Mouse (Mus musculus) thymus, postnatal 10 days (tissue): ENCODE measurements around the gene Cyth4.
A peak's percentile ranks its signal among the peaks of the same experiment; 100 is the strongest.

Experiments used
- DNase-seq, 2 experiments: peaks; one replicate each; pipeline ENCODE4 v3.0.0; 2021; ENCODE audit warnings: low spot score in 2 of 2

Cyth4 gene

DNA sequence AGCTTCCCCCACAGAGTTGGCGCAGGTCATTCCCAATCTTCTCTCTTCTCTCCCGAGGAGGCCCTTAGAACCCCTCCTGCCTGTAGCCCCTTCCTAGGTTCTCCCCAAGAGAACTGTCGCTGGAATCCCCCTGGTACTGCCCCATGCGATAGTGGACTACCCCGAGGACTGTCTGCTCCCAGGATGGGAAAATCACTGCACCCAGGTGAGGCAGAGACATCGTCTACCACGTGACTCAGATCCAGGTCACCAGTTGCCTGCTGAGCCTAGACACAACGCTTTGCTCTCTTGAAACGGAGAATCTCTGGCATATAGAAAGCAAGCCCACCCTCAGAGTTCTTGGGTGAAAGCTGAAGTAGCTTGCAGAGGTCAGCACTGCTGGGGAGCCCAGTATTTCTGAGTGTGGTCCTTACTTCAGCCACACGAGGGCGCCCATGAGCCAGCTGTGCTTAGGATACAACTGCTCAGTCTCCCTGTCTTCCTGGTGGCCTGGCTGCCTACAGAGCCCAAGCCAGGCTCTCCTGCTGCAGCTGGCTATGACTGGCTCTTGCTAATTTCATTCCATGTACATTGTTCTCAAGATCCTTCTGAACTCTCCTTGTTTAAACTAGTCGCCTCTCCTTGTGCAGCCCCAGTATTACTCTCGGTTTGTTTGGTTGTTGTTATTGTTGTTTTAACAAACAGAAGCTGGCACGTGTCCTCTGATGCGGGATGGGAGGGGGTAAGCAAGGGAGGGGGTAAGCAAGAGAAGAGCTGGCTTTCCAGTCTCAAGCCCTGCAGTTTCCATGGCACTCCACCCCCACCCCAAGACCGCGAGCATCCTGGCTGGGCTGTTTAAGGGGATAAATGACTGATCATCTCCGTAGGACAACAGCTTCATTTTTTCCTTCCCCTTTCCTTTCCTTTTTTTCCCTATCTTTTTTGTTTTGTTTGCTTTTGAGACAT lies 9.5 kb upstream of the Cyth4 start:
- peak; percentile 67 to 85 for DNase-seq

DNA sequence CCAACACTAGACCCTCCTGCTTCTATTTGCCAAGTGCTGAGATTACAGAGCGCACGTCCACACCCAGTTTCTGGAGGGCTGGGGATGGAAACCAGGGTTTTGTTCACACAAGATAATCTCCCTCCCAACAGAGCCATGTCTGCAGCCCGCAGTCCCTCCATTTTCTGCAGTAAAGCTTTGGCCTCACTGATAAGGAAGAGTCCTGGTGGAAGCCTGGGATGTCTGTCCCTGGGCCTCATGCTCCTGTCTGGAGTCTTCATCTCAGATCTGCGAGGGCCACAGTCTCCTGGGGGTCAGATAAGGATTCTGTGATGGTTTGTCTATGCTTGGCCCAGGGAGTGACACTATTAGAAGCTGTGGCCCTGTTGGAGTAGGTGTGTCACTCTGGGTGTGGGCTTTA lies 8.8 kb upstream of the Cyth4 start:
- DNase-seq: no peak

DNA sequence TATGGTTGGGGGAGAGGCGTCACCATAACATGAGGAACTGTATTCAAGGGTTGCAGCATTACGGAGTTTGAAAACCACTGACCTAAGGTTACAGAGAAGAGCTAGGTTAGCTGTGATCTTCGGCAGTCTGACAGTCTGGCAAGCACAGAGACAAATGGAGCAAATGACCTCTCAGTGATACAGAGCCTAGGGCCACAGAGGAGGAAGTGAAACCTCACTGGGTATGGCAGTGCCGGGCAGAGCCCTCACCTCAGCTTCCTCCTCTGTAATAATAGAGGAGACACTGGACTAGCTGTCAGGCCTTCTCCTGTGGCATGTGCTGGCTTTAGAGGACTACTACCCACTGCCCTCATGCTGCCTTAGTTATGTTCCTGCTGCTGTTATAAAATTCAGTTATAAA lies 7.9 kb upstream of the Cyth4 start:
- no peak for DNase-seq

DNA sequence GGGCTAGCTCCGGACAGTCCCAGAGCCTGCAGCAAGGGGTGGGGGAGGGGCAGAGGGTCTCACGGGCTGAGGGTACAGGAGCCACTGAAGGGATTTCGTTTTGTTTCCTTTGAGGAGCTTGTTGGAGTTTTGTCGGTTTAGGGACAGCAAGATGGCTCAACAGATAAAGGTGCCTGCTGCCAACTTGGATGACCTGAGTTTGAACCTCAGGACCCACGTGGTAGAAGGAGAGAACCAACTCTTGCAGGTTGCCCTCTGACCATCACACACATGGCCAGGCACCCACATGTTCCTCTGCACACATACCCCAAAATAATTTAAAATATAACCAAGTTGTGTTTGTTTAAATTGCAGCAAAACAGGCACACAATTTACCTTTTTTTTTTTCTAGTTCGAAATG lies 6.9 kb upstream of the Cyth4 start:
- no peak for DNase-seq

DNA sequence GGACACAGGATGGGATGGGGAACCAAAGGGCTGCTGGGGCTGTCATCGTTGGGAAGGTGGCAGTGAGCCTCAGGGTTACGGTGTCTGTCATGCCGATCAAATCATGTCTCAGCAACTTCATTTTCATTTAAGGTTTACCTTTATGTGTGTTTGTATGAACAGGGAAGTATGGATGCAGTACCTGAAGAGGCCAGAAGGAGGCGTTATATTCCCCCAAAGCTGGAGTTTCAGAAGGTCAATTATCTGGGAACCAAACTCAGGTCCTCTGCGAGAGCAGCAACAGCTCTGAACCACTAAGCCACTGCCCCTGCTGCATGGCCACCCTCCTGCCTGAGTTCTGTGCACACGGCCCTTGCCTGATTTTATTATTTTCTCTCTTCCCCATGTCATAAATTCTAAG lies 6.1 kb upstream of the Cyth4 start:
- DNase-seq: no peak

DNA sequence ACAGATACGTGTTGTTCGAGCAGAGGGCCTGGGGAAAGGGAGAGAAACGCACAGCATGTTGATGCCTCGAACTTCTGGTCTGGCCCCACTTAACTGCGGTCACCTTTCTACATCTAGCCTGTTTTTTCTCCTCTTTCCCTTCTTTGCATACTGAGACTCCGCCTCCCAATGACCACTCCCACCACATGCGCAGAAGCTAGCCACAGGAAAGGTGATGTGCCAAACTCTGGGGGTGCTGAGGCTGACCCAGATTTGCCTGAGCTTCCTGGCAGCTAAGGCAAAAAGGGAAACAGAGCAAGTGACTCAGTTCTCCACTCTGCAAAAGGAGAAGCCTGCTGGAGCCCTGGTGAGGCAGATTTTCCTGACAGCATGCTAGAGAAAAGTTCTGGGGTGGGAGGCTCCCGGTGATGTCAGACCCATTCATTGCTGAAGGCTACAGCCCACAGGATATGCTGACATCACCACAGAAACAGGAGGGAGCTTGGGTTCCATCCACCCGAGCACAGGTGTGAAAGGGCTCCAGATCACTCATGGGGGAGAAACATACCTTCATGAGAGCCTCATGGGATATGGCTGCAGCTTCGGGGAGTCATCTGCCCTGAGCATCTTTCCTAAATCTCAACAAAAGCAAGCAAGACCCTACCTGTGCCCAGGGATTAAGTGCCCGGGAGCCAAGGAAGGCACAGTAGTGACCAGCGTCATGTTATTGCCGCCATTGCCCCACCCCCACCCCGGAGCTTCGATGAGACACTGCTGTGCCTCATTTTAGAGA lies 5.0 kb upstream of the Cyth4 start:
- DNase-seq: no peak

DNA sequence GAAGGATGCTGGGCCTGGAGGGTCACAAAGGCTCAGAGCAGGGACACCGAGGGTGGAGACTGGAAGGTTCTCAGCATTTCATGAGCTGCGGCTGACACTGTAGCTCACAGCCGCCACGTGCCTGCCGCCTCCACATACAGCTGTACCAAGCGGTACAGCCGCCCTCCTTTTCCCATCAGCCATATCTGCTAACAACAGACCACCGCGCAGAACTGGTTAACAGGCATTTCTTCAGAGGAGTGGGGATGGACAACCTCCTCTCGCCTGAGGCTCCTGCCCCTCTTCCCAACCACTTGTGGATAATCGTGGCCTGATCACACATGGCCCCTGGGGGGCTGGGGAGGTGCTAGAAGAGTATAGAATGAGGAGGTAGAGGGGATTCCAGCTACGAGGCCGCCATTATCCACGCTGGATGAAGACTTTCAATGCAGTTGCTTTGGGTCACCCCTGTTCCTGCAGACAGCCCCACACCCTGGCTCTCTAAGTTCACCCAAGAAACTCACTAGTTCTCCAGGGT lies 4.3 kb upstream of the Cyth4 start:
- DNase-seq: no peak

DNA sequence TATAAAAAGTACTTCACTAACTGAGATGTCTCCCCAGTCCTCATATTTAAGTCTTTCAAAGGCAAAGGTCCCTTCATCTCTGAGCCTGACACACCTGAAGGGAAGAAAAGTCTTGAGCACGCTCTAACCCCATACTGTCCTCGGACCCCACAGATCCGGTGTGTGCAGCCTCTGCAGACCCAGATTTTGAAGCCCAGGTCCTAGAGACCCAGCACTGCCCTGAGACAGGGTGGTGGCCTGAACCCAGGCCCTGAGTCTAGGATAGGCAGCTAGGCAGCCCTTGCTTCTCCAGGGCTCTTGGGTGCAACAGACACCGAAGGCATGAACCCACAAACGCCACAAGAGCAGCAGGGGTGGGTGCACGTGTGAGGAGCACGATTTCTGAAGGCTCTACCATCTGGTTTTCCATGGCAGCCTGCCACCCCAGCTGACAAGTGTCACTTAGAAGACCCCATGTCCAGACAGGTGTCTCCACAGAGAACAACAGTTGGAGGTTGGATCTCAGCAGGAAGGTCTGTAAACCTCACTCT lies 2.9 kb upstream of the Cyth4 start:
- no peak for DNase-seq

DNA sequence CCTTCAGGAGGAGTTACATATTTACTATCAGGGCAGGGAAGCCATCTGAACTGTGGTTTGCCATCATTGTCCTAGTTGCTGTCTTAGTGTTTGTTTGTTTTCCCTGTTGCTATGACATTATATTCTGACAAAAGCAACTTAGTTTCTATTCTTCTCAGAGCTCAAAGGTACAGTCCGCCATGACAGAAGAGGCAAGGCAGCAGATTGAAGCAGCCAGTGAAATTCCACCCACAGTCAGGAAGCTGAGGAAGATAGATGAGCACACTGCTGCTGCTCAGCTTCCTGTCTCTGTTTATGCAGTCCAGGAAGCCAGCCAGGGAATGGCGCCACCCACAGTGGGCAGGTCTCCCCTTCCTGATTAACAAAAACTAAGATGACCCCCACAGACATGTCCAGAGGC lies 2.0 kb upstream of the Cyth4 start:
- no peak for DNase-seq

DNA sequence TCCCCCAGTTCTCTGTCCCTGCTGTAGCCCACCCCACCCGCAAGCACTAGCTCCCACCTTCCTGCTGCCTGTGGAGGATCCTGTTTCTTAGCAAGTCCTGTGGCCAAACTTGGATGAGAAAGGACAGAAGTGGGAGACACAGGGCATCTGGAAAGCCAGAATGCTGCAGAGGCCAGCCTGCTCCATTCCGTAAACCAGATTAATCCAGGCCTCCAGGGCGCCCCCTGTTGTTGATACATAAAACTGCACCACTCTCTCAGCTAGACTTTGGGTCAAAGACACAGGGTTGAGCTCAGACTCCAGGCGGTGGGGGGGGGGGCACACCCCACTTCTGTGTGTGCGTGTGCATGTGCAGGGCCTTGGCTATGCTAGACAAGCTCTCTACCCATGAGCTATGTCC lies 1.4 kb upstream of the Cyth4 start:
- DNase-seq: no peak

DNA sequence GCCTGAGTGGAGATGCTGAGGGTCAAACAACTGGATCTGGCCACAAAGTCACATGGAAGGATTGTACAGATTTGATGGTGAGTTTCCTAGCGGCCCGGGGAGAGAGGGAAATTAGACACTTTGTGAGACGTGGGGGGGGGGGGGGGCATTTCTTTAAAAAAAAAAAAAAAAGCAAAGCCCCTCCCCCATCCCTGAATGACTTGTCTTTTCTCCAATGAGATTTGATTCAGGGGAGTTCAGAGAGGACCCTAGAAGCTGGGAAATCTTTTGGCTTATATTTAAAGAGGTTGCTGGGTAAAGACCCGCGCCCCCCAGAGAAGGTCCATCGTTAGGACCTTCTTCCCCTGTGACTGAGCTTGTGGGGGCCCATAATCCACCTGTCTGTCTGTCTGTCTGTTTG lies 343 bp upstream of the Cyth4 start:
- no peak for DNase-seq

DNA sequence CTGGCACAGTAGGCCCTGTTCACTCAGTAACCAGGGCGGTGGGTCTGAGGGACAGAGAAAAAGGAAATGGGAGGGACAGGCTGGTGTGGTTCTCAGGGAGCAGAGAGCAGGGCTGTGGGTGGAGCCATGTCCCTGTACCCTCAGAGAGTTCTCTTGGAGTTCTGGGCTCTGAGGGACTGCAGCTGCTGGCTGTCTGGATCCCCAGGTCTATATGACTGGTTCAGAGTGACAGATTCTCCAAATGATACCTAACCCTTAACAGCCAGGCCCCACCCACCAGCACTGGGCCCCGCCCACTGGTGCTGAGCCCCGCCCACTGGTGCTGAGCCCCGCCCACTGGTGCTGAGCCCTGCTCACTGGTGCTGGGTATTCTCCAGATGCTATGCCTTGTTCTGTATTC lies 882 bp downstream of the Cyth4 start:
- DNase-seq: no peak

DNA sequence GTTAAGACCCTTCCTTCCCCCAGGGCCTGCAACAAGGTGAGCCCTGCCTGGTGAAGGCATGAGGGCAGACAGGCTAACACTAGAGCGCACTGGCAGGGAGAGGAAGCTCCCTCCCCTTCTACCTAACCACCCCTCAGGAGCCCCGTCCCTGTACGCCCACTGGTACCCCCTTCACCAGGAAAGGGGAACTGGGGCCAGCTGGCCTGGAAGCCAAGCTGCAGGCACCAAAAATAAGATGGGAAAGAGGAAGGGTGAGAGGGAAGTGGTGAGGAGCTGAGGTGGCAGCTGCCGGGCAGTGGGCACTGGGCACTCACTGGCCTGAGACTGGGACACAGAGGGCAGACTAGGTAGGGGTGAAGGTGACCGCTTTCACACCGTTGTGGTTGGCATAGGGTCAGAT lies 2.3 kb downstream of the Cyth4 start:
- no peak for DNase-seq

DNA sequence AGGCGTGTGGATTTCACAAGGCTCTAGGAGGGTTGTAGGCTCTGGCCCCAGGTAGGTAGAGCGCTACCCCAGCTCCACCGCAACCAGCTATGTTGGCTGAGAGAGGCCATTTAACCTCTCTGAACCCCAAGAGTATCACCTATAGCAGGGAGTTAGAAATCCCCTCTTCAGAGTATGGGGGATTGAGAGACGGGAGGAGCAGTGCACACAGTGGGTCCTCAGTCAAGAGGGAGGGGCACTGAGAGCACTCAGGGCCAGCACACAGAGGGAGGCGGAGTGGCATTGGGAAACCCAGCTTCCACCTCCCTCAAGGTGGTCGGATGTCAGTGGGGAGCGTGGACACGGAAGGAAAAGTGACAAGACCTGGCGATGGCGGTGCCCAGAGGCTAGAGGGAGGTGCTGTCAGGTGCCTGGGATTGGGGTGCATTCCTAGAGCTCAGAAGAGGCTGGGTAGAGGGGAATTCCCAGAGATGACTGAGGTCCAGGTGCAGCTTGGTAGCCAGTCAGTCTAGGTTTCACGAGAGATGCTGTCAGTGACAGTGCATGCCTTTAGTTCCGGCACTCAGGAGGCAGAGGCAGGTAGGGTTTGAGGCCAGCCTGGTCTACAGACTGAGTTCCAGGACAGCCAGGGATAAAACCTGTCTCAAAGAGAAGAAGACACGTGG lies 2.8 kb downstream of the Cyth4 start:
- no peak for DNase-seq

DNA sequence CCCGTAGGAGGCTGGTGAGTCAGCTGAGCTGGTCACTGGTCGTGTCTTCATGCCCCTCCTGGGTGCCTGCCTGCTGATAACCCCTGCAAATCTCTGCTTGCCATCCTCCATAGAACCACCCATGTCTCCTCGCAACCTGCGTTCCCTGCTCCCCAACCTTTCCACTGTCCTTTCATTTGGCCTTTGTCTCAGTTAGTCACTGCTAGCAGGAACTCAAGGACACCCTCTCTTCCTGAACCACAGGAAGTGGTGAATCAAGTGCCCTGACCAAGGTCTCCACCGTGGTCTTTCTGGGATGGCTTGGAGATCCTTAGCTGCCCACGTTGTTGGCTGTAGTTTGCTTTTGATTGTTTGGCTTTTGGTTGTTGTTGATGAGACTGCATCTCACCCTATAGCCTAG lies 4.3 kb downstream of the Cyth4 start:
- no peak for DNase-seq

DNA sequence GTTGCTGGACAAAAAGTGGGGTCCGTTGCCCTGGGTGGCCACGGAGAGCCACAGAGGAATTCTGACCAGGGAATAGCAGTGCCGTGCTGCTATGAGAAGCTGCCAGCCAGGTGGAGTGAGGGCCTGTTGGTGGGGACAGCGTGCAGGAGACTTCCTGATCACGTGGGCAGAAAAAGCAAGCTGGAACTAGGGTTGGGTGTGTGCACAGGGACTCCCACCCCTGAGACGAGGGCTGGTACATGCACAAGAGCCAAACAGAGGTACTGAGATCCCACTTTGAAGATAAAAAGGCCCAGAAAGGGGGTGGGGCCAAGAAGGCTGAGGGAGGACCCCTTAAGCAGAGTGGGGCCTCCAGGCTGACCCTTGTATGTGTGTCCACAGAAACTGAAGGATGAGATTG lies 7.4 kb downstream of the Cyth4 start:
- DNase-seq: peak in 1 of 2 experiments; percentile 29

DNA sequence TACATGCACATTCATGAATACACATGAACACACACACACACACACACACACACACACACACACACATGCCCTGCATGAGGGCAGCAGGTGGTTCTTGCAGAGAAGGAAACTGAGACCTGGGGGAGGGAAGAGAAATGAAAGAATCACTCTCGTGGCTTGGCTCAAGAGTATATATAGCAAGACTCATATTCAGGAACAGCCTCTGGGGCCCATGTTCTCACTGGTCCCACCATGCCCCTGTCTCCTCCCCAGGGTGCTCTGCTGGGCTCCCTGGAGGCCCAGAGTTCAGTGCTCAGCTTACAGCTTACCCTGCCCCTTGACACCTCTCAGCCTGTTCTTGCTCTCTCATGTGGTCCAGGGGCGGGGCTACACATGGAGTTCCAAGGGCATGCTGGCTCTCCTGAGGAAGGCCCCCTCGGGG lies 8.5 kb downstream of the Cyth4 start:
- DNase-seq: peak; percentile 64 to 68

DNA sequence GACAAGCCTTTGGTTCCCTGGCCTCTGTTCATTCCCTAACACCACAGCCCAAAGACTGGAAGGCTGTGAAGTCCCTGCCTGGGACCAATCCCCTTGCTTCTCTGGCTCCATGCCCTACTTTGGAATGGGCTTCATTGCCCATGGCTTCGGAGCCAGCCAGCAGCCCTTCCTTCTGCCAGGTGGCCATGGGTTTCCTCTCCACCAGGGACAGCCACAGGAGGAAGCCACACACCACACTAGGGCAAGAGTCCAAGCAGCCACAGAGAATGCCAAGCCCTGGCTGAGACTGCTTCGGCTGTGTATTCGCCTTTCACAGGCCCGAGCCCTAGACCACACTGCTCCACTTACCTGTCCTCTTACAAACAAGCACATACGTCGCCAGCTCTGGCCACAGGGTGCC lies 9.2 kb downstream of the Cyth4 start:
- no peak for DNase-seq

DNA sequence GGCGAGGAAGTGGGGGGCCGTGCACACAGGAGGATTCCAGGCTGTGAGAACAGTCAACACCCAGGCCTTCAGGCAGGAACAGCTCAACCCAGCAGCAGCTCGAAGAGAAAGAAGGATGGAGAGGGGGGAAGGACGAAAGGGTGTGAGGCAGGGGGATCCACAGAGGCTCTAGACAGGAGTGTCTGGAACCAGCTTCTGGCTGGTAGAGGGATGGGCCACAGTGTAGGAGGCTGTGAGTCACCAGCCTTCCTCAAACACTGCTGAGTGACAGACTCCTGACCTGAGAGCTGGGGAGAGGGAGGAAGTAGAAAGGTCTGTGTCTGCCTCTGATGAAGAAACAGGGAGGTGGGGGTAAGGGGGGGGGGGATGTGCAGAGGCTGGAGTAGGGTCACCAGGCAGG lies 10.6 kb downstream of the Cyth4 start:
- no peak for DNase-seq

DNA sequence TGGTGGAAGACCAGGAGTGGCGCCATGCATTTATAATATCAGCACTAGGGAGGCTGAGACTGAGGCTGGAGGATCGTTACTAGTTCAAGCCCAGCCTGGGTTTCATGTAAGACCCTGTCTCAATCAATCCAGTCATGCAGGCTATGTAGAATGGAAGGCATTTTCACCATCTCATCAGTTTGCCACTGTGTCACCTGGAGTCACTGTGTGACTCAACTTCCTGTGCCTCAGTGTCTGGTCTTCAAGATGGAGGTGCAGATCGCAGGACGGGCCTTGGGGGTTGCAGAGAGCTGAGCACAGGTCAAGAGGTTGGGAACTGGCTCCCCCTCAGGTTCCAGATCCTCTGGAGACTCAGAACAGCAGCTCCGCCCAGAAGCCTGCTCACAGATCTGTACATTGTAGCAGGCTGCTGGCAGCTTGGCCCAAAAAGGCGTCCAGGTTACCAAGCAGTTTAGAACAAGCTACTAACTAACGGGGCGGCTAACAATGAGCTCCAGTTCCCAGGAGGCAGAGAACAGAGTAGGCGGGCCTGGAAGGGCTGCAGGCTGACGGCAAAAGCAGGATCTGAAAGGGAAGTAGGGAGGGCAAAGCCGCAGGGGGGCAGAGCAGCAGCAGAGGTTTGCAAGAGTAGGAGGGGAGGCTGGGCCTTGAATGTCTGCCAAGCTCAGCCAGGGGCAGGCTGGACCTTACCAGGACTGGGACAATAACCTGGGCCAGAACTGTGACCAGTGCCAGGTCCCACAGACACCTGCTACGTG lies 14.0 kb downstream of the Cyth4 start:
- DNase-seq: no peak

DNA sequence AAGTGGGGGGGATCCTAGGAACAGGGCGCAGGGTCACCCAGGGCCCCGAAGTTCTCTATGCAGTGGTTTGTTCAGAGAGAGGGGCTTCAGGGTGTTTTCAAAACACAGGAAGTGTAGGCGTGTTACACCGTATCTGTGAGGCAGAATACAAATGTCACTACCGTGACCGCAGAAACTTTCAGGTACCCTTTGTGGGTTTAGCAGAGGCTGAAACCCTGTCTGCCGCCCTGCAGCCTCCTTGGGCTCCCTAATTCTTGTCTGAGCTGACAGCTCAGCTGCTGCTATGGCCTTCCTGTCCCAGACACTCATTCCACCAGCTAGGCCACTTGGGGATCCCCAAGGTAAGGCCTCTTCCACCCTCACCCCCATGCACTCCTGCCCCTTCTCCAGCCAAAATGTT lies 17.7 kb downstream of the Cyth4 start:
- peak; percentile 39 to 44 for DNase-seq
